Mouse (Mus musculus) liver, postnatal 0 days (tissue): ENCODE results near the gene Alkbh8.
"Not testable (repeated sequence)": the region's sequence is repeated elsewhere in the genome, so short reads cannot be mapped to it uniquely, and the experiment has no call there.

Source experiments
- CTCF ChIP-seq: sonication (generic); IDR thresholded peaks from 2 replicates; pipeline ENCODE4 v1.5.1; 2016; ENCODE audit warnings: antibody characterized with exemption, low read depth
- EP300 ChIP-seq: IDR thresholded peaks from 2 replicates; pipeline ENCODE4 v1.6.1; 2016; ENCODE audit warnings: antibody characterized with exemption, low read depth, mild to moderate bottlenecking

- TF ChIP-seq CTCF, EP300: not testable (repeated sequence)
Observed at GRCm38 (mm10) chr9:3327342-3328053, 7.4 kb upstream of the Alkbh8 start.
